Mouse (Mus musculus) CH12.LX (cell line): ENCODE results near the gene Gm12184.

Experiments
- CTCF ChIP-seq, 2 experiments: IDR thresholded peaks in 1 of 2; conservative IDR thresholded peaks in 1 of 2; 2 replicates each; pipeline ENCODE4 v1.5.1; 2011 to 2012; ENCODE audit warnings: low read depth in 2 of 2, low read length in 2 of 2, improper control_type of control experiment in 1 of 2, inconsistent platforms in 1 of 2, mild to moderate bottlenecking in 1 of 2, moderate library complexity in 1 of 2
- GABPA ChIP-seq: IDR thresholded peaks from 2 replicates; pipeline ENCODE4 v1.6.1; 2012; ENCODE audit warnings: low read depth, low read length, improper control_type of control experiment, inconsistent platforms; ENCODE audit not compliant: insufficient replicate concordance
- HCFC1 ChIP-seq: IDR thresholded peaks from 2 replicates; pipeline ENCODE4 v1.6.1; 2012; ENCODE audit warnings: low read depth, mild to moderate bottlenecking, inconsistent platforms, low read length, improper control_type of control experiment
- POLR2A ChIP-seq: IDR thresholded peaks from 2 replicates; pipeline ENCODE4 v1.6.1; 2011; ENCODE audit warnings: low read depth, mild to moderate bottlenecking, improper control_type of control experiment, low read length
- SMC3 ChIP-seq: IDR thresholded peaks from 2 replicates; pipeline ENCODE4 v1.6.1; 2011; ENCODE audit warnings: low read depth, low read length, improper control_type of control experiment
- USF1 ChIP-seq: IDR thresholded peaks from 2 replicates; pipeline ENCODE4 v1.6.1; 2014; ENCODE audit warnings: low read depth, mild to moderate bottlenecking, inconsistent platforms, low read length, improper control_type of control experiment

- no peak for TF ChIP-seq SMC3
- TF ChIP-seq USF1 = no peak
- TF ChIP-seq CTCF (conservative IDR thresholded peaks at IDR 0.05 in 1 of 2, IDR thresholded peaks at IDR 0.05 in 1 of 2; ENCODE audit: low read depth in 2 of 2, low read length in 2 of 2) = no peak
- TF ChIP-seq HCFC1 = no peak
- no peak for TF ChIP-seq GABPA
- no peak for TF ChIP-seq POLR2A
Observed at GRCm38 (mm10) chr11:48826752-48827096, 269 bp upstream of the Gm12184 start.
